Mouse (Mus musculus) neural tube, embryonic 11.5 days (tissue): ENCODE measurements at regions not wholly inside any gene's neighbourhood (a gene's known extent, or its start where the extent isn't known, plus 50 kb on each side); places are given as distances from the start of the nearest gene placed in this dataset.

Experiments used
- ATAC-seq: fragments of 200-750 bp; cut with Nextera tagmentation; 2 replicates; pipeline ENCODE4 v1.8.0; 2017; ENCODE audit warnings: moderate number of reproducible peaks, mild to moderate bottlenecking, moderate TSS enrichment, moderate library complexity; ENCODE audit not compliant: insufficient read depth, low FRiP score, low TSS enrichment
- DNase-seq: peaks from one replicate; pipeline ENCODE4 v3.0.0-alpha.2; 2015; ENCODE audit warnings: low spot score
- H3K27ac ChIP-seq: fragments of 300-500 bp; sonication (generic); 2 replicates; pipeline ENCODE4 v1.5.1; 2014; ENCODE audit warnings: low read depth, mild to moderate bottlenecking, low read length
- H3K27me3 ChIP-seq: fragments of 300-500 bp; sonication (generic); 2 replicates; pipeline ENCODE4 v1.6.1; 2014; ENCODE audit warnings: mild to moderate bottlenecking, low read length, mixed read lengths; ENCODE audit not compliant: control insufficient read depth, insufficient read depth
- H3K36me3 ChIP-seq: fragments of 300-500 bp; sonication (generic); 2 replicates; pipeline ENCODE4 v1.6.1; 2014; ENCODE audit warnings: mild to moderate bottlenecking, low read length, moderate library complexity, mixed read lengths; ENCODE audit not compliant: control insufficient read depth, insufficient read depth
- H3K4me1 ChIP-seq: fragments of 300-500 bp; sonication (generic); 2 replicates; pipeline ENCODE4 v1.6.1; 2014; ENCODE audit warnings: low read length, mixed read lengths; ENCODE audit not compliant: control insufficient read depth, insufficient read depth
- H3K4me2 ChIP-seq: fragments of 300-500 bp; sonication (generic); 2 replicates; pipeline ENCODE4 v1.6.1; 2014; ENCODE audit warnings: low read depth, mild to moderate bottlenecking, moderate library complexity
- H3K4me3 ChIP-seq: fragments of 300-500 bp; sonication (generic); 2 replicates; pipeline ENCODE4 v1.5.1; 2014; ENCODE audit warnings: low read depth, low read length
- H3K9ac ChIP-seq: fragments of 300-500 bp; sonication (generic); 2 replicates; pipeline ENCODE4 v1.6.1; 2014; ENCODE audit warnings: mild to moderate bottlenecking, low read length
- H3K9me3 ChIP-seq: fragments of 300-500 bp; sonication (generic); 2 replicates; pipeline ENCODE4 v1.6.1; 2016; ENCODE audit warnings: low read length; ENCODE audit not compliant: control insufficient read depth
- WGBS: fragments of 180-500 bp; shearing (Covaris S2); extraction: QIAGEN DNeasy Blood & Tissue Kit; methylation state at CpG from one replicate; pipeline ENCODE4 v1.1.7; 2014; 5-methylcytosine and 5-hydroxymethylcytosine counted together

GRCm38 (mm10) chr17:15167927-15168326, 126.6 kb upstream of the Gm3448 start:
- Histone ChIP-seq H3K4me1 (no peaks in the 10 kb centered on the region), H3K9ac (no peak overlapping the region), H3K27ac (no peak overlapping the region), H3K4me2 (no peak overlapping the region), H3K36me3 (no peaks in the 10 kb centered on the region), H3K27me3 (no peaks in the 10 kb centered on the region), H3K4me3 (no peak overlapping the region), H3K9me3 (no peaks in the 10 kb centered on the region)
- no peak for ATAC-seq
- 95% methylated on average over 3 of the region's 3 CpGs for WGBS
- no peak for DNase-seq

DNA sequence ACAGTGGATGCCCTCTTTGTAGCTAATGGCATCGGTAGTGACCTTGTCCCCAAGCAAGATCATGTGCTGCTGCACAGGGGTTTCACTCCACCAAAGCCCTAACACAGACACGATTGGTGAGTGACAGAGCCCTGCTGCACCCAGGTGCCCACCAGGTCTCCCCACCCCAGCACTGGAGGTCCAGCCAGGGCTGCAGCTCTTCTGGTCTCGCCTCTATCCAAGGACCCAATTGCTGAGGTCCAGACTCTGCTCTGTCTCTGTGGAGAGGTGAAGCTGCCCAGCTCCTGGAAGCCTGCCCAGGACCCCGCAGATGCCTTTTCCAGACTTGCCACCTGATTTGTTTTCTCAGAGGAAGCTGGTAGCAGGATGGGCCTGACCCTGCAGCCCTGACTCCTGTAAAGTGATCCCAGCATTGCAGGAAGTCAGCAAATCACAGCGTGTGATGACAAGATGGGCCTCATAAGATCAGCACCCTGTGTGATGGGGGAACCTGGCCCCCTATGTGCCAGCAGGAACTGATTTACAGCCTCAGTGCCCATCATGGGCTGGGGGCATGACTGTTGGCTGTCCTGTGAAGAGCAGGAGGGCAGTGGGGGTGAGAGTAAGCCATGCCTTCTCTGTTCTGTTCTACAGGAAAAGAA, 116.5 kb upstream of the Gm3448 start:
- no peak overlapping the region for H3K4me2 ChIP-seq
- no peaks in the 10 kb centered on the region for H3K36me3 ChIP-seq
- ATAC-seq (no peak), DNase-seq (no peak)
- no peak overlapping the region for H3K9ac ChIP-seq
- H3K27ac ChIP-seq, result no peak overlapping the region
- peaks cover 2% of the 10 kb centered on the region; the same call in 1 of the 2 replicates for H3K4me1 ChIP-seq
- H3K9me3 ChIP-seq, result no peaks in the 10 kb centered on the region
- H3K27me3 ChIP-seq, result no peaks in the 10 kb centered on the region
- H3K4me3 ChIP-seq, result no peak overlapping the region
- 72% methylated on average over 5 of the region's 5 CpGs for WGBS

- no peaks in the 10 kb centered on the region for H3K36me3 ChIP-seq
- H3K9me3 ChIP-seq, result no peaks in the 10 kb centered on the region
- H3K27me3 ChIP-seq, result no peaks in the 10 kb centered on the region
- no peak overlapping the region for H3K4me3 ChIP-seq
- H3K9ac ChIP-seq, result no peak overlapping the region
- WGBS, result 57% methylated on average over 7 of the region's 7 CpGs
- H3K4me2 ChIP-seq, result no peak overlapping the region
- H3K4me1 ChIP-seq, result peaks cover 2% of the 10 kb centered on the region; the same call in 1 of the 2 replicates
- no peak overlapping the region for H3K27ac ChIP-seq
- DNase-seq (no peak), ATAC-seq (no peak)
These were observed 111.8 kb upstream of the Gm3448 start for GRCm38 (mm10) chr17:15152996-15153735.

DNA sequence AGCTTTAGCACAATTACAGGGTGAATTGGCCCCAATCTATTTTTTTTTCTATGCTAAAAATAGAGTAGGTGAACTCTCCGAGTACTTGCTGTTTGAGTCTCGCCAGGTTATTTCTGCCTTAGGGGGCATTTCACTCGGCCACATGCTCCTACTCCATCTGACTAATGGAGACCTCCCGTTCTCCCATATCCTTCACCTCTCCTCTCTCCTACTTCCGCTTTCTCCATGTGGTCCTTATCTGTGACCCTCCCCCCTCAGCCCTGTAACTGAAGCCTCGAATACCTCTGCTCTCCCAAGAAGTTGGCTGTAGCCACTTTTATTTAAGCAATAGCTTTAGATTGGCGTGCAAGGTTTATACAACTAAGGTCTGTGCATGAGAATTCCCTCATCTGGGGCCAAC, 111.1 kb upstream of the Gm3448 start:
- H3K9me3 ChIP-seq, result no peaks in the 10 kb centered on the region
- WGBS, result 82% methylated on average over 7 of the region's 7 CpGs
- no peaks in the 10 kb centered on the region for H3K4me1 ChIP-seq
- H3K9ac ChIP-seq, result no peak overlapping the region
- DNase-seq, result no peak
- no peaks in the 10 kb centered on the region for H3K36me3 ChIP-seq
- H3K4me3 ChIP-seq, result no peak overlapping the region
- ATAC-seq, result no peak
- no peak overlapping the region for H3K4me2 ChIP-seq
- no peaks in the 10 kb centered on the region for H3K27me3 ChIP-seq
- H3K27ac ChIP-seq, result no peak overlapping the region

- Histone ChIP-seq H3K4me1 (no peaks in the 10 kb centered on the region), H3K4me2 (no peak overlapping the region), H3K9me3 (no peaks in the 10 kb centered on the region), H3K9ac (no peak overlapping the region), H3K4me3 (no peak overlapping the region), H3K27ac (no peak overlapping the region), H3K27me3 (no peaks in the 10 kb centered on the region), H3K36me3 (no peaks in the 10 kb centered on the region)
- WGBS, result 83% methylated on average over 3 of the region's 3 CpGs
- DNase-seq (no peak), ATAC-seq (no peak)
These were observed 110.4 kb upstream of the Gm3448 start for GRCm38 (mm10) chr17:15151695-15152094.

DNA sequence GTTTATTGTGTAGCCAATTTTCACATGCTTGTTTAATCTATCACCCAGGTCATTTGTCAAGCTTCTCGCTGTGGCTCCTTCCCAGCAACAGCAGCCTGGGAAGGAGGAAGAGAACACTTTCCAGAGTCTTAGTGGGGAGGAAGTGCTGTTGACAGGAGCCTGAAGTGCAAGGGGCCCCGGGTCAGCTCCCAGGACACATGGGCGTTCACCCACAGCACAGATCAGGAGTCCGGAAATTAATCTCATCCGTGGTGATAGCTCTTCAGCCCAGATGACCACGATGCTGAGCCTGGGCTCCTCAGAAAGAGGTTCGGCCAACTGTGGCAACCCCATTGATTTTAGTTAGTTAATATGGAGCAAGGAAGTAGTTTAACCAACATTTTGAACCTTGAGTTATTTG, 105.3 kb upstream of the Gm3448 start:
- H3K36me3 ChIP-seq, result no peaks in the 10 kb centered on the region
- H3K27ac ChIP-seq, result no peak overlapping the region
- 65% methylated on average over 7 of the region's 7 CpGs for WGBS
- H3K4me2 ChIP-seq, result no peak overlapping the region
- DNase-seq (no peak), ATAC-seq (no peak)
- H3K4me1 ChIP-seq, result no peaks in the 10 kb centered on the region
- no peak overlapping the region for H3K4me3 ChIP-seq
- H3K9me3 ChIP-seq, result no peaks in the 10 kb centered on the region
- H3K27me3 ChIP-seq, result no peaks in the 10 kb centered on the region
- H3K9ac ChIP-seq, result no peak overlapping the region

GRCm38 (mm10) chr17:15145191-15145968, 104.0 kb upstream of the Gm3448 start:
- WGBS, result 75% methylated on average over 14 of the region's 14 CpGs
- Histone ChIP-seq H3K4me1 (no peaks in the 10 kb centered on the region), H3K4me3 (no peak overlapping the region), H3K27me3 (no peaks in the 10 kb centered on the region), H3K27ac (no peak overlapping the region), H3K9ac (no peak overlapping the region), H3K9me3 (no peaks in the 10 kb centered on the region), H3K36me3 (no peaks in the 10 kb centered on the region), H3K4me2 (no peak overlapping the region)
- ATAC-seq (no peak), DNase-seq (no peak)

GRCm38 (mm10) chr17:15140391-15140790, 99.1 kb upstream of the Gm3448 start:
- Histone ChIP-seq H3K36me3 (no peaks in the 10 kb centered on the region), H3K27ac (no peak overlapping the region), H3K27me3 (no peaks in the 10 kb centered on the region), H3K4me3 (no peak overlapping the region), H3K4me2 (no peak overlapping the region), H3K9me3 (no peaks in the 10 kb centered on the region), H3K4me1 (no peaks in the 10 kb centered on the region), H3K9ac (no peak overlapping the region)
- ATAC-seq (no peak), DNase-seq (no peak)
- WGBS, result 59% methylated on average over 4 of the region's 4 CpGs
